8 mouse cellular contexts compared by ENCODE assay signal in genomic region chr9:95072450-95072955, GRCm38 (mm10).
DNase-seq lines count a peak whose midpoint lies in the region; ATAC-seq lines count a peak whose summit lies in the region.

No protein-coding gene starts in this region.

- H3K9me3 ChIP-seq in heart, embryonic 11.5 days (replicated peaks; ENCODE audit: control insufficient read depth, low read length) = peaks cover 2% of the 10 kb centered on the region
- no peaks in the 10 kb centered on the region; the same call in 1 of the 2 replicates for H3K9me3 ChIP-seq in lung, embryonic 16.5 days (ENCODE audit: control insufficient read depth, low read length)

- no peak for ATAC-seq in heart, embryonic 11.5 days (replicated peaks; ENCODE audit: insufficient number of reproducible peaks, low FRiP score, low TSS enrichment)
- ATAC-seq in hematopoietic stem cell, adult 5-6 weeks (replicated peaks in 1 of 2; ENCODE audit: insufficient read depth in 1 of 2, low FRiP score in 2 of 2, low TSS enrichment in 1 of 2, low read depth in 1 of 2, poor library complexity in 2 of 2, severe bottlenecking in 2 of 2) = peak; percentile 75 to 79
- peak; percentile 64 for ATAC-seq in lung, embryonic 16.5 days (ENCODE audit: low read depth)

- peak; percentile 93 for DNase-seq in heart, adult 11 months
- DNase-seq in T-cell, adult 2 months (ENCODE audit: low spot score) = peak; percentile 73
- no peak for DNase-seq in urinary bladder, adult 18-20 months (ENCODE audit: low spot score in 2 of 2)
- DNase-seq in cerebellum, adult 11-12 months = no peak
- DNase-seq in cerebellum, postnatal 14 days = no peak

- H3K4me1 ChIP-seq in heart, embryonic 11.5 days (ENCODE audit: control insufficient read depth, insufficient read depth, low read length) = 0 out of 2 replicates have a peak, but pooled peaks cover 2% of the 10 kb centered on the region
- peaks cover 25% of the 10 kb centered on the region for H3K4me1 ChIP-seq in lung, embryonic 16.5 days (replicated peaks; ENCODE audit: control insufficient read depth, insufficient read depth, low read length)

- H3K4me2 ChIP-seq in heart, embryonic 11.5 days = no peak overlapping the region
- peak overlapping the region; percentile 25 for H3K4me2 ChIP-seq in lung, embryonic 16.5 days (ENCODE audit: low read depth, low read length)

- no peak overlapping the region for H3K27ac ChIP-seq in heart, embryonic 11.5 days (ENCODE audit: low read depth, low read length)
- H3K27ac ChIP-seq in lung, embryonic 16.5 days (ENCODE audit: low read length) = peak overlapping the region; percentile 60

- no peak overlapping the region for H3K4me3 ChIP-seq in heart, embryonic 11.5 days (ENCODE audit: low read depth, low read length)
- H3K4me3 ChIP-seq in lung, embryonic 16.5 days (ENCODE audit: low read length) = no peak overlapping the region; the same call in 1 of the 2 replicates

- H3K9ac ChIP-seq in heart, embryonic 11.5 days (ENCODE audit: low read depth, low read length) = no peak overlapping the region
- H3K9ac ChIP-seq in lung, embryonic 16.5 days (ENCODE audit: low read length) = no peak overlapping the region

- H3K36me3 ChIP-seq in heart, embryonic 11.5 days (ENCODE audit: control insufficient read depth, insufficient read depth, low read length) = no peaks in the 10 kb centered on the region
- H3K36me3 ChIP-seq in lung, embryonic 16.5 days (ENCODE audit: control insufficient read depth, insufficient read depth, low read length) = no peaks in the 10 kb centered on the region

- 76% methylated on average over 14 of the region's 14 CpGs for WGBS in heart, embryonic 11.5 days (ENCODE audit: insufficient replicate concordance)
- WGBS in lung, embryonic 16.5 days = 50% methylated on average over 14 of the region's 14 CpGs

- H3K27me3 ChIP-seq in heart, embryonic 11.5 days (ENCODE audit: control insufficient read depth, insufficient read depth, low read length) = no peaks in the 10 kb centered on the region
- H3K27me3 ChIP-seq in lung, embryonic 16.5 days (ENCODE audit: control insufficient read depth, insufficient read depth, low read depth, low read length) = no peaks in the 10 kb centered on the region

Comparison
In these comparisons a context has a peak if more than half of its experiments do, and no peak if none do; other contexts are left out.
1. DNase-seq: peak in heart, adult 11 months (single experiment) and T-cell, adult 2 months (single experiment); none in urinary bladder, adult 18-20 months (0 of 2), cerebellum, adult 11-12 months (single experiment) and cerebellum, postnatal 14 days (0 of 2).